Mouse (Mus musculus) spleen, postnatal 14 days (tissue): ENCODE measurements around the gene Cbfb.
A peak's percentile ranks its signal among the peaks of the same experiment; 100 is the strongest.
"Not testable (repeated sequence)": the region's sequence is repeated elsewhere in the genome, so short reads cannot be mapped to it uniquely, and the experiment has no call there.

Source experiments
- DNase-seq, 2 experiments: peaks; one replicate each; pipeline ENCODE4 v3.0.0; 2021 to 2022; ENCODE audit warnings: low spot score in 2 of 2

The Cbfb gene

GRCm38 (mm10) chr8:105170381-105171115, at the start of gene Cbfb:
Gene Cbfb (plus strand): TSS chr8:105170674.
- DNase-seq = peak; percentile 82 to 88

GRCm38 (mm10) chr8:105129864-105130263, 40.6 kb upstream of the Cbfb start:
- no peak for DNase-seq

- DNase-seq = no peak
Measured at GRCm38 (mm10) chr8:105131509-105131908, 39.0 kb upstream of the Cbfb start, which contains the start of gene Ces4a. Gene Ces4a (plus strand): TSS chr8:105131800.

GRCm38 (mm10) chr8:105138423-105138822, 32.1 kb upstream of the Cbfb start:
- DNase-seq = peak in 1 of 2 experiments; percentile 55

- DNase-seq = no peak
Measured at GRCm38 (mm10) chr8:105142395-105142794, 28.1 kb upstream of the Cbfb start.

- no peak for DNase-seq
Measured at GRCm38 (mm10) chr8:105151654-105152053, 18.8 kb upstream of the Cbfb start.

- DNase-seq = no peak
Measured at GRCm38 (mm10) chr8:105152623-105153398, 17.7 kb upstream of the Cbfb start.

GRCm38 (mm10) chr8:105154316-105154715, 16.2 kb upstream of the Cbfb start:
- DNase-seq = no peak

GRCm38 (mm10) chr8:105155091-105155745, 15.3 kb upstream of the Cbfb start:
- no peak for DNase-seq

GRCm38 (mm10) chr8:105157555-105157954, 12.9 kb upstream of the Cbfb start:
- peak; percentile 29 to 41 for DNase-seq

- DNase-seq = no peak
Measured at GRCm38 (mm10) chr8:105158084-105158483, 12.4 kb upstream of the Cbfb start.

GRCm38 (mm10) chr8:105161121-105161652, 9.3 kb upstream of the Cbfb start:
- DNase-seq = no peak

GRCm38 (mm10) chr8:105164272-105164902, 6.1 kb upstream of the Cbfb start:
- DNase-seq = no peak

GRCm38 (mm10) chr8:105165191-105165590, 5.3 kb upstream of the Cbfb start:
- DNase-seq = no peak

- DNase-seq = no peak
Measured at GRCm38 (mm10) chr8:105167116-105167515, 3.4 kb upstream of the Cbfb start.

- no peak for DNase-seq
Measured at GRCm38 (mm10) chr8:105169582-105169981, 892 bp upstream of the Cbfb start.

- DNase-seq = no peak
Measured at GRCm38 (mm10) chr8:105170041-105170380, 463 bp upstream of the Cbfb start.

- peak; percentile 28 to 47 for DNase-seq
Measured at GRCm38 (mm10) chr8:105171116-105172002, 885 bp downstream of the Cbfb start.

- DNase-seq = no peak
Measured at GRCm38 (mm10) chr8:105172003-105172362, 1.5 kb downstream of the Cbfb start.

- not testable (repeated sequence) for DNase-seq
Measured at GRCm38 (mm10) chr8:105175287-105175686, 4.8 kb downstream of the Cbfb start.
